Mouse (Mus musculus) CH12.LX (cell line): Measurements from ENCODE around the gene Camta1.

Experiments used
- CHD1 ChIP-seq: IDR thresholded peaks from 2 replicates; pipeline ENCODE4 v1.6.1; 2012; ENCODE audit warnings: low read depth, low read length, improper control_type of control experiment, inconsistent platforms
- CHD2 ChIP-seq: IDR thresholded peaks from 2 replicates; pipeline ENCODE4 v1.6.1; 2011; ENCODE audit warnings: low read length, improper control_type of control experiment
- CTCF ChIP-seq, 2 experiments: IDR thresholded peaks in 1 of 2; conservative IDR thresholded peaks in 1 of 2; 2 replicates each; pipeline ENCODE4 v1.5.1; 2011 to 2012; ENCODE audit warnings: low read depth in 2 of 2, low read length in 2 of 2, improper control_type of control experiment in 1 of 2, inconsistent platforms in 1 of 2, mild to moderate bottlenecking in 1 of 2, moderate library complexity in 1 of 2
- EP300 ChIP-seq: IDR thresholded peaks from 2 replicates; pipeline ENCODE4 v1.6.1; 2011; ENCODE audit warnings: low read length, improper control_type of control experiment
- HCFC1 ChIP-seq: IDR thresholded peaks from 2 replicates; pipeline ENCODE4 v1.6.1; 2012; ENCODE audit warnings: low read depth, mild to moderate bottlenecking, inconsistent platforms, low read length, improper control_type of control experiment
- MAX ChIP-seq: IDR thresholded peaks from 2 replicates; pipeline ENCODE4 v1.6.1; 2011; ENCODE audit warnings: low read length, improper control_type of control experiment
- POLR2A ChIP-seq: IDR thresholded peaks from 2 replicates; pipeline ENCODE4 v1.6.1; 2011; ENCODE audit warnings: low read depth, mild to moderate bottlenecking, improper control_type of control experiment, low read length
- SMC3 ChIP-seq: IDR thresholded peaks from 2 replicates; pipeline ENCODE4 v1.6.1; 2011; ENCODE audit warnings: low read depth, low read length, improper control_type of control experiment
- UBTF ChIP-seq: IDR thresholded peaks from 2 replicates; pipeline ENCODE4 v1.6.1; 2012; ENCODE audit warnings: low read depth, mild to moderate bottlenecking, inconsistent platforms, low read length, improper control_type of control experiment, moderate library complexity
- ZC3H11A ChIP-seq: IDR thresholded peaks from 2 replicates; pipeline ENCODE4 v1.6.1; 2012; ENCODE audit warnings: low read depth, mild to moderate bottlenecking, inconsistent platforms, low read length, improper control_type of control experiment

- TF ChIP-seq CHD2 (no peak), CHD1 (no peak), CTCF (conservative IDR thresholded peaks at IDR 0.05 in 1 of 2, IDR thresholded peaks at IDR 0.05 in 1 of 2; ENCODE audit: low read depth in 2 of 2, low read length in 2 of 2) (no peak), MAX (no peak), SMC3 (no peak), EP300 (no peak), UBTF (no peak), POLR2A (no peak), HCFC1 (no peak), ZC3H11A (no peak)
These were observed 618.2 kb downstream of the Camta1 start for GRCm38 (mm10) chr4:151243445-151243844.
